9 mouse cellular contexts compared by ENCODE assay signal in genomic region chr3:84038126-84038525, GRCm38 (mm10). TPM values are rescaled to one million over a fixed set of nuclear protein-coding genes. Genes with fewer than 3 reads are reported as not detected.
DNase-seq lines count a peak whose midpoint lies in the region; ATAC-seq and TF ChIP-seq lines count a peak whose summit lies in the region.
"Had no signal": no experiment of that assay in that cellular context is flagged by ENCODE, and none has a peak within 500 bp of the region (broad histone marks: within the 10 kb centered on the region; RNA-seq: fewer than 3 reads in every experiment).

No protein-coding gene starts in this region.

- H3K27ac ChIP-seq in layer of hippocampus, adult 2 months, result no peak overlapping the region
- no peak overlapping the region for H3K27ac ChIP-seq in forebrain, embryonic 11.5 days (ENCODE audit: low read depth, low read length)
- H3K27ac ChIP-seq in limb, embryonic 10.5 days, result no peak overlapping the region
- H3K27ac ChIP-seq in neural tube, embryonic 12.5 days, result no peak overlapping the region

- DNase-seq in layer of hippocampus, adult 2 months (ENCODE audit: low spot score in 2 of 2), result no peak
- no peak for DNase-seq in layer of hippocampus, adult 11-12 months (ENCODE audit: low spot score)
- no peak for DNase-seq in forebrain, embryonic 11.5 days (ENCODE audit: low spot score)
- no peak for DNase-seq in limb, embryonic 10.5 days (ENCODE audit: low spot score)
- no peak for DNase-seq in frontal cortex, postnatal 14 days (ENCODE audit: low spot score in 2 of 2)
- DNase-seq in kidney, adult 8-10 months, result no peak
- DNase-seq: kidney, adult 18-20 months had no signal

- ATAC-seq in forebrain, embryonic 11.5 days (replicated peaks; ENCODE audit: low FRiP score), result no peak
- ATAC-seq in neural tube, embryonic 12.5 days (ENCODE audit: low FRiP score, low read depth), result no peak
- no peak for ATAC-seq in granulocyte monocyte progenitor cell, adult 5-6 weeks (replicated peaks; ENCODE audit: poor library complexity, severe bottlenecking)

- H3K4me3 ChIP-seq in layer of hippocampus, adult 2 months, result peak overlapping the region; percentile 96
- H3K4me3 ChIP-seq in forebrain, embryonic 11.5 days (ENCODE audit: low read depth, low read length), result peak overlapping the region; percentile 87
- peak overlapping the region; percentile 82 for H3K4me3 ChIP-seq in limb, embryonic 10.5 days
- H3K4me3 ChIP-seq in neural tube, embryonic 12.5 days, result peak overlapping the region; percentile 92

- H3K4me2 ChIP-seq in forebrain, embryonic 11.5 days (ENCODE audit: low read depth, low read length, severe bottlenecking), result peak overlapping the region; percentile 76
- H3K4me2 ChIP-seq in neural tube, embryonic 12.5 days (replicated peaks), result peak overlapping the region; percentile 89

- 0 out of 2 replicates have a peak, but pooled peaks cover 4% of the 10 kb centered on the region for H3K4me1 ChIP-seq in forebrain, embryonic 11.5 days (replicated peaks; ENCODE audit: control insufficient read depth, insufficient read depth, low read length)
- H3K4me1 ChIP-seq in limb, embryonic 10.5 days, result peaks cover 42% of the 10 kb centered on the region
- peaks cover 32% of the 10 kb centered on the region for H3K4me1 ChIP-seq in neural tube, embryonic 12.5 days

- H3K27me3 ChIP-seq in forebrain, embryonic 11.5 days (ENCODE audit: control insufficient read depth, insufficient read depth, low read length), result no peaks in the 10 kb centered on the region
- no peaks in the 10 kb centered on the region for H3K27me3 ChIP-seq in limb, embryonic 10.5 days (ENCODE audit: low read depth, poor library complexity, severe bottlenecking)
- no peaks in the 10 kb centered on the region for H3K27me3 ChIP-seq in neural tube, embryonic 12.5 days (replicated peaks)

- 52% methylated on average over 1 of the region's 1 CpGs for WGBS in forebrain, embryonic 11.5 days
- 59% methylated on average over 1 of the region's 1 CpGs for WGBS in limb, embryonic 10.5 days
- 43% methylated on average over 1 of the region's 1 CpGs for WGBS in neural tube, embryonic 12.5 days

- H3K9ac ChIP-seq in forebrain, embryonic 11.5 days (ENCODE audit: low read length), result peak overlapping the region; percentile 97
- H3K9ac ChIP-seq in neural tube, embryonic 12.5 days, result peak overlapping the region; percentile 97; the same call in 1 of the 2 replicates

- no peaks in the 10 kb centered on the region for H3K36me3 ChIP-seq in forebrain, embryonic 11.5 days (ENCODE audit: control insufficient read depth, insufficient read depth, low read length)
- peaks cover 39% of the 10 kb centered on the region for H3K36me3 ChIP-seq in limb, embryonic 10.5 days
- no peaks in the 10 kb centered on the region; the same call in 1 of the 2 replicates for H3K36me3 ChIP-seq in neural tube, embryonic 12.5 days

- H3K9me3 ChIP-seq in forebrain, embryonic 11.5 days (ENCODE audit: control insufficient read depth, low read length), result no peaks in the 10 kb centered on the region
- H3K9me3 ChIP-seq in limb, embryonic 10.5 days (replicated peaks), result no peaks in the 10 kb centered on the region
- no peaks in the 10 kb centered on the region for H3K9me3 ChIP-seq in neural tube, embryonic 12.5 days

- no peak for TF ChIP-seq CTCF in layer of hippocampus, adult 2 months (conservative IDR thresholded peaks at IDR 0.05)

RNA-seq across cellular contexts. Expression of gene Tmem131l, which starts 1.8 kb away (rescaled TPM):
- total RNA-seq in layer of hippocampus, adult 2 months (2021), result 10 to 100 TPM; 27.4 to 36.5 TPM
- polyA plus RNA-seq in forebrain, embryonic 11.5 days (2014; fragmentation: Nextera tagmentation; extraction: Ambion mirVana), result 96.0 and 99.2 TPM in 2 replicates
- 79.5 and 84.5 TPM in 2 replicates for polyA plus RNA-seq in limb, embryonic 10.5 days (2016; fragmentation: Nextera tagmentation; extraction: Ambion mirVana)
- 84.7 and 90.8 TPM in 2 replicates for polyA plus RNA-seq in neural tube, embryonic 12.5 days (2016; fragmentation: Nextera tagmentation; extraction: Ambion mirVana)
- total RNA-seq in granulocyte monocyte progenitor cell, adult 5-6 weeks (2014; fragmentation: Nextera tagmentation), result 80.9 and 108 TPM in 2 replicates
- total RNA-seq in granulocyte monocyte progenitor cell, adult 5-6 weeks (2017), result 25.6 and 31.9 TPM in 2 replicates
